Mouse (Mus musculus) frontal cortex, postnatal 14 days (tissue): Measurements from ENCODE around the gene Gm49325.

Source experiments
- DNase-seq, 2 experiments: peaks; one replicate each; pipeline ENCODE4 v3.0.0; 2022; ENCODE audit warnings: low spot score in 2 of 2

Gene Gm49325

GRCm38 (mm10) chr10:77605908-77606826, at the start of gene Gm49325, which contains the start of gene Sumo3:
Gene Gm49325 (plus strand): TSS chr10:77606197.
Gene Sumo3 (plus strand): TSS chr10:77606097.
- peak; percentile 88 to 90 for DNase-seq

GRCm38 (mm10) chr10:77556631-77557030, 49.4 kb upstream of the Gm49325 start:
- DNase-seq: no peak

- DNase-seq: no peak
Observed at GRCm38 (mm10) chr10:77557641-77558040, 48.4 kb upstream of the Gm49325 start.

GRCm38 (mm10) chr10:77560090-77560489, 45.9 kb upstream of the Gm49325 start:
- DNase-seq: no peak

- DNase-seq: no peak
Observed at GRCm38 (mm10) chr10:77560830-77561229, 45.2 kb upstream of the Gm49325 start.

- no peak for DNase-seq
Observed at GRCm38 (mm10) chr10:77561508-77561907, 44.5 kb upstream of the Gm49325 start.

- no peak for DNase-seq
Observed at GRCm38 (mm10) chr10:77565005-77565404, 41.0 kb upstream of the Gm49325 start.

- peak in 1 of 2 experiments; percentile 56 for DNase-seq
Observed at GRCm38 (mm10) chr10:77566651-77567050, 39.3 kb upstream of the Gm49325 start.

GRCm38 (mm10) chr10:77569481-77569880, 36.5 kb upstream of the Gm49325 start:
- DNase-seq: no peak

GRCm38 (mm10) chr10:77569973-77570658, 35.9 kb upstream of the Gm49325 start:
- DNase-seq: no peak

- DNase-seq: no peak
Observed at GRCm38 (mm10) chr10:77572225-77572624, 33.8 kb upstream of the Gm49325 start.

- DNase-seq: no peak
Observed at GRCm38 (mm10) chr10:77573162-77573561, 32.8 kb upstream of the Gm49325 start.

- DNase-seq: no peak
Observed at GRCm38 (mm10) chr10:77580027-77580920, 25.7 kb upstream of the Gm49325 start.

GRCm38 (mm10) chr10:77581023-77581407, 25.0 kb upstream of the Gm49325 start:
- no peak for DNase-seq

- DNase-seq: peak; percentile 89 to 91
Observed at GRCm38 (mm10) chr10:77581408-77582284, 24.4 kb upstream of the Gm49325 start, which contains the start of gene Pttg1ip. Gene Pttg1ip (plus strand): TSS chr10:77581720.

- no peak for DNase-seq
Observed at GRCm38 (mm10) chr10:77582285-77582618, 23.7 kb upstream of the Gm49325 start.

GRCm38 (mm10) chr10:77583795-77584422, 22.1 kb upstream of the Gm49325 start:
- DNase-seq: no peak

GRCm38 (mm10) chr10:77586637-77587036, 19.4 kb upstream of the Gm49325 start:
- DNase-seq: no peak

GRCm38 (mm10) chr10:77587091-77587775, 18.8 kb upstream of the Gm49325 start:
- DNase-seq: no peak

GRCm38 (mm10) chr10:77588036-77588435, 18.0 kb upstream of the Gm49325 start:
- DNase-seq: no peak
